Mouse (Mus musculus): ENCODE results near the gene Gm20604. TPM values are rescaled to one million over a fixed set of nuclear protein-coding genes. Genes with fewer than 3 reads are reported as not detected.

Gene Gm20604
- total and polyA plus RNA-seq, 2 experiments from 2014 or later = 11.2 to 12.1 TPM

GRCm38 (mm10) chr12:102697381-102697780 lies 61.1 kb downstream of the Gm20604 start:
- Histone ChIP-seq H3K4me1 (ENCODE audit: control insufficient read depth, insufficient read depth) (peaks cover 9% of the 10 kb centered on the region; the same call in 1 of the 2 replicates), H3K9ac (replicated peaks; ENCODE audit: low read depth, low read length) (no peak overlapping the region), H3K4me2 (ENCODE audit: low read depth, low read length) (no peak overlapping the region), H3K27ac (ENCODE audit: low read depth) (no peak overlapping the region), H3K9me3 (replicated peaks; ENCODE audit: control insufficient read depth, low read length) (no peaks in the 10 kb centered on the region), H3K36me3 (replicated peaks; ENCODE audit: control insufficient read depth, insufficient read depth, low read length) (no peaks in the 10 kb centered on the region), H3K4me3 (ENCODE audit: low read depth, low read length) (no peak overlapping the region), H3K27me3 (ENCODE audit: control insufficient read depth, insufficient read depth, low read length) (no peaks in the 10 kb centered on the region)
- TF ChIP-seq EP300 (IDR thresholded peaks at IDR 0.05; ENCODE audit: low read depth) (no peak), CTCF (IDR thresholded peaks at IDR 0.05; ENCODE audit: low read depth) (no peak)
- DNase-seq (ENCODE audit: low spot score) = no peak
- no peak for ATAC-seq (ENCODE audit: insufficient read depth, low read depth)
- 81% methylated on average over 7 of the region's 7 CpGs for WGBS

- 79% methylated on average over 14 of the region's 14 CpGs for WGBS
- no peaks in the 10 kb centered on the region for H3K36me3 ChIP-seq (replicated peaks; ENCODE audit: control insufficient read depth, insufficient read depth, low read length)
- no peak overlapping the region for H3K9ac ChIP-seq (replicated peaks; ENCODE audit: low read depth, low read length)
- no peak for DNase-seq (ENCODE audit: low spot score)
- no peaks in the 10 kb centered on the region for H3K9me3 ChIP-seq (replicated peaks; ENCODE audit: control insufficient read depth, low read length)
- no peak overlapping the region for H3K4me3 ChIP-seq (ENCODE audit: low read depth, low read length)
- peaks cover 9% of the 10 kb centered on the region; the same call in 1 of the 2 replicates for H3K4me1 ChIP-seq (ENCODE audit: control insufficient read depth, insufficient read depth)
- no peak overlapping the region for H3K4me2 ChIP-seq (ENCODE audit: low read depth, low read length)
- no peaks in the 10 kb centered on the region for H3K27me3 ChIP-seq (ENCODE audit: control insufficient read depth, insufficient read depth, low read length)
- H3K27ac ChIP-seq (ENCODE audit: low read depth) = no peak overlapping the region
- no peak for ATAC-seq (ENCODE audit: insufficient read depth, low read depth)
- TF ChIP-seq EP300 (IDR thresholded peaks at IDR 0.05; ENCODE audit: low read depth) (no peak), CTCF (IDR thresholded peaks at IDR 0.05; ENCODE audit: low read depth) (no peak)
These were observed 61.7 kb downstream of the Gm20604 start for GRCm38 (mm10) chr12:102696635-102697354.

- no peaks in the 10 kb centered on the region for H3K27me3 ChIP-seq (ENCODE audit: control insufficient read depth, insufficient read depth, low read length)
- no peak for TF ChIP-seq EP300 (IDR thresholded peaks at IDR 0.05; ENCODE audit: low read depth)
- TF ChIP-seq CTCF (IDR thresholded peaks at IDR 0.05; ENCODE audit: low read depth) = no peak
- no peak for ATAC-seq (ENCODE audit: insufficient read depth, low read depth)
- WGBS = 75% methylated on average over 18 of the region's 18 CpGs
- H3K36me3 ChIP-seq (replicated peaks; ENCODE audit: control insufficient read depth, insufficient read depth, low read length) = no peaks in the 10 kb centered on the region
- H3K27ac ChIP-seq (ENCODE audit: low read depth) = no peak overlapping the region
- no peak overlapping the region for H3K4me3 ChIP-seq (ENCODE audit: low read depth, low read length)
- no peak overlapping the region; the same call in 1 of the 2 replicates for H3K4me2 ChIP-seq (ENCODE audit: low read depth, low read length)
- no peak for DNase-seq (ENCODE audit: low spot score)
- no peak overlapping the region for H3K9ac ChIP-seq (replicated peaks; ENCODE audit: low read depth, low read length)
- peaks cover 9% of the 10 kb centered on the region; the same call in 1 of the 2 replicates for H3K4me1 ChIP-seq (ENCODE audit: control insufficient read depth, insufficient read depth)
- no peaks in the 10 kb centered on the region for H3K9me3 ChIP-seq (replicated peaks; ENCODE audit: control insufficient read depth, low read length)
These were observed 62.9 kb downstream of the Gm20604 start for GRCm38 (mm10) chr12:102695369-102696239.

GRCm38 (mm10) chr12:102691761-102692160 lies 66.7 kb downstream of the Gm20604 start:
- H3K4me3 ChIP-seq (ENCODE audit: low read depth, low read length) = no peak overlapping the region
- H3K36me3 ChIP-seq (replicated peaks; ENCODE audit: control insufficient read depth, insufficient read depth, low read length) = no peaks in the 10 kb centered on the region
- no peak overlapping the region for H3K4me2 ChIP-seq (ENCODE audit: low read depth, low read length)
- H3K9ac ChIP-seq (replicated peaks; ENCODE audit: low read depth, low read length) = no peak overlapping the region
- no peaks in the 10 kb centered on the region for H3K9me3 ChIP-seq (replicated peaks; ENCODE audit: control insufficient read depth, low read length)
- DNase-seq (ENCODE audit: low spot score) (no peak), ATAC-seq (ENCODE audit: insufficient read depth, low read depth) (no peak)
- H3K27me3 ChIP-seq (ENCODE audit: control insufficient read depth, insufficient read depth, low read length) = no peaks in the 10 kb centered on the region
- WGBS = 74% methylated on average over 7 of the region's 7 CpGs
- peaks cover 3% of the 10 kb centered on the region; the same call in 1 of the 2 replicates for H3K4me1 ChIP-seq (ENCODE audit: control insufficient read depth, insufficient read depth)
- H3K27ac ChIP-seq (ENCODE audit: low read depth) = no peak overlapping the region
- TF ChIP-seq CTCF (IDR thresholded peaks at IDR 0.05; ENCODE audit: low read depth) = no peak
- no peak for TF ChIP-seq EP300 (IDR thresholded peaks at IDR 0.05; ENCODE audit: low read depth)

Other genes with a start within 250 kb of the Gm20604 start
- not detected in 2 replicates for gene Chga, start 203.7 kb downstream of the Gm20604 start, total RNA-seq (2014; rRNA removed; ENCODE audit: low replicate concordance)
- gene Chga, start 203.7 kb downstream of the Gm20604 start, polyA plus RNA-seq (2015; fragmentation: Nextera tagmentation; extraction: Ambion mirVana) = 0.08 TPM in 1 of 2 replicates, not detected in the other
- gene Itpk1, start 53.7 kb downstream of the Gm20604 start, total RNA-seq (2014; rRNA removed; ENCODE audit: low replicate concordance) = 6.5 and 9.4 TPM in 2 replicates
- gene Itpk1, start 53.7 kb downstream of the Gm20604 start, polyA plus RNA-seq (2015; fragmentation: Nextera tagmentation; extraction: Ambion mirVana) = 2.6 and 3.1 TPM in 2 replicates
- gene Moap1, start 15.0 kb downstream of the Gm20604 start, total RNA-seq (2014; rRNA removed; ENCODE audit: low replicate concordance) = 1.2 TPM in 1 of 2 replicates, not detected in the other
- 11.3 and 11.6 TPM in 2 replicates for gene Moap1, start 15.0 kb downstream of the Gm20604 start, polyA plus RNA-seq (2015; fragmentation: Nextera tagmentation; extraction: Ambion mirVana)
- gene Tmem251, start 14.9 kb downstream of the Gm20604 start, total RNA-seq (2014; rRNA removed; ENCODE audit: low replicate concordance) = 2.6 and 9.3 TPM in 2 replicates
- 7.7 and 10.0 TPM in 2 replicates for gene Tmem251, start 14.9 kb downstream of the Gm20604 start, polyA plus RNA-seq (2015; fragmentation: Nextera tagmentation; extraction: Ambion mirVana)
- not detected in 2 replicates for gene Gm28051, start 907 bp downstream of the Gm20604 start, total RNA-seq (2014; rRNA removed; ENCODE audit: low replicate concordance)
- not detected in 2 replicates for gene Gm28051, start 907 bp downstream of the Gm20604 start, polyA plus RNA-seq (2015; fragmentation: Nextera tagmentation; extraction: Ambion mirVana)
- gene Gon7, start 869 bp downstream of the Gm20604 start, total RNA-seq (2014; rRNA removed; ENCODE audit: low replicate concordance) = 1.8 and 5.7 TPM in 2 replicates
- gene Gon7, start 869 bp downstream of the Gm20604 start, polyA plus RNA-seq (2015; fragmentation: Nextera tagmentation; extraction: Ambion mirVana) = 17.2 and 20.5 TPM in 2 replicates
- 44.0 and 52.3 TPM in 2 replicates for gene Ubr7, start 705 bp downstream of the Gm20604 start, total RNA-seq (2014; rRNA removed; ENCODE audit: low replicate concordance)
- 22.4 and 23.5 TPM in 2 replicates for gene Ubr7, start 705 bp downstream of the Gm20604 start, polyA plus RNA-seq (2015; fragmentation: Nextera tagmentation; extraction: Ambion mirVana)
- 31.3 and 37.4 TPM in 2 replicates for gene Btbd7, start 119.8 kb upstream of the Gm20604 start, total RNA-seq (2014; rRNA removed; ENCODE audit: low replicate concordance)
- 8.4 and 8.6 TPM in 2 replicates for gene Btbd7, start 119.8 kb upstream of the Gm20604 start, polyA plus RNA-seq (2015; fragmentation: Nextera tagmentation; extraction: Ambion mirVana)
- not detected in 2 replicates for gene Cox8c, start 140.6 kb upstream of the Gm20604 start, total RNA-seq (2014; rRNA removed; ENCODE audit: low replicate concordance)
- not detected in 2 replicates for gene Cox8c, start 140.6 kb upstream of the Gm20604 start, polyA plus RNA-seq (2015; fragmentation: Nextera tagmentation; extraction: Ambion mirVana)
- gene Unc79, start 190.2 kb upstream of the Gm20604 start, total RNA-seq (2014; rRNA removed; ENCODE audit: low replicate concordance) = 0.19 TPM in 1 of 2 replicates, not detected in the other
- gene Unc79, start 190.2 kb upstream of the Gm20604 start, polyA plus RNA-seq (2015; fragmentation: Nextera tagmentation; extraction: Ambion mirVana) = 0.04 and 0.07 TPM in 2 replicates